Mouse (Mus musculus) spleen, adult 2 months (tissue): ENCODE measurements at regions not wholly inside any gene's neighbourhood (a gene's known extent, or its start where the extent isn't known, plus 50 kb on each side); places are given as distances from the start of the nearest gene placed in this dataset.

Source experiments
- CTCF ChIP-seq: fragments of 200-500 bp; IDR thresholded peaks from 2 replicates; pipeline ENCODE4 v1.5.1; 2011; ENCODE audit warnings: mild to moderate bottlenecking, inconsistent platforms; ENCODE audit not compliant: insufficient read depth, insufficient read length, insufficient replicate concordance; ENCODE audit errors: extremely low read depth
- POLR2A ChIP-seq: fragments of 200-500 bp; IDR thresholded peaks from 2 replicates; pipeline ENCODE4 v1.6.1; 2011; ENCODE audit warnings: low read depth, low read length, inconsistent platforms

DNA sequence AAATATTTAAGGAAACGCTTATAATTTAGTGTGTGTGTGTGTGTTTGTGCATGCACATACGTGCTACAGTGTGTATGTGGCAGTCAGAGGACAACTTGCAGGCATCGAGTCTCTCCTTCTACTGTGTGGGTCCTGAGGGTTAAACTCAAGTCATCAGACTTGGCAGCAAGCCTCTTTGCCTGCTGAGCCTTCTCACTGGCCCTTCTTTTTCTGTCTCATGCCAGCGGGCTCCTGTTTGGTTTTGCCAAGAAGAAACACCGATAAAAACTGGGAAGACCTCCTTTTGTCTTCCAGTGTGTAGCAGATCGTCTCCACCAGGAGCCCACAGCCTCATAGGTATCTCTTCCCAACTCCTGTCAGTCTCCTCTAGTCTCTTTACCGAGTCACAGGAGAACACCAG, 81.9 kb upstream of the Rbpj start:
- no peak for TF ChIP-seq POLR2A
- TF ChIP-seq CTCF = no peak
